ENCODE assay signal across 8 mouse cellular contexts in the genomic region with DNA sequence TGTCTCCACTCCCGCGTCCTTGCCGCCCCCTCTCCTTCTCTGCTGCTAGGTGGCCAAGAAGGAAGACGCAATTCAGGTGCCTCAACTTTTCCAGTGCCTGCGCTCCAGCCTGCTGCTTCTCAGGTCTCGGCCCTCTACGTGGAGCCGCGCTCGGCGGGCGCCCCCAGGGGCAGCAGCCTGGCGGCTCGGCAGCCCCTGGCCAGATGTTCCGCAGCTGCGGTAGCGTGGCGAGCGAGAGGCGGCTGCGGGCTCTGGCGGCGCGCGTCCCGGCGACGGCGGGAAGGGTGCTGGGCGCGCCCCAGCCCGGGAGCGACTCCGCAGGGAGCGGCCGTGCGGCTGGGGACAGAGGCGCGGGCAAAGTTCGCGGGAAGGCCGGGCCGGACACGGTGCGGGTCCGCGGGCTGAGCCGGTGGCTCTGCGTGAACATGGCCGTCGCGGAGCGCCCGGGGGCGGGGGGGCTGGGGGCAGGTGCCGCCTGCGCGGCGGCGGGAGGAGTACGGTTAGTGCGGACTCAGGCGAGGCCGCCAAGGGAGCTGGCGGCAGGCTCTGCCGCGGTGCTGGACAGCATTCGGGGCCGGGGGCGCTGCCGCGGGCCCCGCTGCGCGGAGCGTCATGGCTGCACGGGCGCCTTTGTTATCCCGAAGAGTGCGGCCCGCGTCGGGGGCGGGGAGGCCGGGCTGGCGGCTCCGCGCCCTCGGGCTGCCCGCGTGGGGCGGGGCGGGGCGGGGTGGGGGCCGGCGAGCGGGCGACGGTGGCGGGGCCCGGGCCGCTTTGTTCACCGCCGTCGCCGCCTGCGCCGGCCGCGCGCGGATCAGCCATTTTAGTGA. TPM values are rescaled to one million over a fixed set of nuclear protein-coding genes. Genes with fewer than 3 reads are reported as not detected.
DNase-seq lines count a peak whose midpoint lies in the region; ATAC-seq and TF ChIP-seq lines count a peak whose summit lies in the region.

No protein-coding gene starts in this region.

- TF ChIP-seq POLR2A in cortical plate, adult 2 months (IDR thresholded peaks at IDR 0.05; ENCODE audit: extremely low read depth, insufficient read depth, low read length) = no peak

- no peak for TF ChIP-seq CTCF in cortical plate, adult 2 months (IDR thresholded peaks at IDR 0.05; ENCODE audit: extremely low read depth, insufficient read depth, low read length)
- no peak for TF ChIP-seq CTCF in stomach, postnatal 0 days (IDR thresholded peaks at IDR 0.05; ENCODE audit: low read depth)

- no peaks in the 10 kb centered on the region for H3K9me3 ChIP-seq in ES-E14 (ENCODE audit: control insufficient read depth, insufficient read depth, low read depth, low read length)
- no peaks in the 10 kb centered on the region for H3K9me3 ChIP-seq in heart, embryonic 14.5 days (ENCODE audit: control insufficient read depth, low read length)
- H3K9me3 ChIP-seq in midbrain, embryonic 12.5 days = no peaks in the 10 kb centered on the region
- no peaks in the 10 kb centered on the region for H3K9me3 ChIP-seq in stomach, postnatal 0 days (ENCODE audit: control insufficient read depth, low read length)

- H3K27me3 ChIP-seq in heart, embryonic 14.5 days (ENCODE audit: control insufficient read depth, insufficient read depth, low read length) = no peaks in the 10 kb centered on the region
- H3K27me3 ChIP-seq in midbrain, embryonic 12.5 days = no peaks in the 10 kb centered on the region
- H3K27me3 ChIP-seq in stomach, postnatal 0 days (ENCODE audit: control insufficient read depth, insufficient read depth, low read length) = no peaks in the 10 kb centered on the region

- H3K4me1 ChIP-seq in ES-E14 (ENCODE audit: control insufficient read depth in 2 of 2, insufficient read depth in 2 of 2, low read length in 2 of 2, poor library complexity in 1 of 2) = peaks cover 0 to 3% of the 10 kb centered on the region in 2 experiments; a peak in 1 of 4 replicates
- H3K4me1 ChIP-seq in cortical plate, adult 2 months (ENCODE audit: control insufficient read depth, insufficient read depth, low read length) = no peaks in the 10 kb centered on the region
- 0 out of 4 replicates have a peak, but pooled peaks cover 0 to 2% of the 10 kb centered on the region in 2 experiments for H3K4me1 ChIP-seq in heart, embryonic 14.5 days (ENCODE audit: control insufficient read depth in 2 of 2, insufficient read depth in 2 of 2, low read length in 2 of 2)
- H3K4me1 ChIP-seq in midbrain, embryonic 12.5 days = no peaks in the 10 kb centered on the region
- no peaks in the 10 kb centered on the region for H3K4me1 ChIP-seq in stomach, postnatal 0 days (replicated peaks; ENCODE audit: control insufficient read depth, insufficient read depth)

- H3K9ac ChIP-seq in ES-E14 (ENCODE audit: insufficient read depth, low read depth, low read length, poor library complexity, severe bottlenecking) = peak overlapping the region; percentile 87
- peak overlapping the region; percentile 88 for H3K9ac ChIP-seq in heart, embryonic 14.5 days (ENCODE audit: low read length)
- H3K9ac ChIP-seq in midbrain, embryonic 12.5 days (replicated peaks) = peak overlapping the region; percentile 94
- peak overlapping the region; percentile 79 for H3K9ac ChIP-seq in stomach, postnatal 0 days (ENCODE audit: low read length)

- peak overlapping the region; percentile 72 for H3K4me2 ChIP-seq in heart, embryonic 14.5 days (ENCODE audit: low read length)
- H3K4me2 ChIP-seq in midbrain, embryonic 12.5 days (replicated peaks) = peak overlapping the region; percentile 58
- H3K4me2 ChIP-seq in stomach, postnatal 0 days (replicated peaks; ENCODE audit: low read depth) = peak overlapping the region; percentile 59

- DNase-seq in adrenal gland, adult (ENCODE audit: inconsistent age in 2 of 2, low spot score in 1 of 2) = peak; percentile 46 to 76
- no peak for DNase-seq in adrenal gland, adult 8-10 months
- no peak for DNase-seq in ES-E14 (ENCODE audit: low read depth, low spot score)
- DNase-seq in kidney, postnatal 10 days = peak; percentile 47
- DNase-seq in stomach, postnatal 0 days (ENCODE audit: low spot score) = peak; percentile 56

- in situ Hi-C loops in ES-E14 (cut with MboI; ENCODE audit: low sequenced_read_pairs in 2 of 2, unreplicated experiment in 2 of 2) = no loop called here

- ATAC-seq in heart, embryonic 14.5 days (ENCODE audit: insufficient number of reproducible peaks, insufficient read depth, low FRiP score, low read depth) = peak; percentile 66
- ATAC-seq in midbrain, embryonic 12.5 days (ENCODE audit: low FRiP score, low read depth) = peak; percentile 65
- ATAC-seq in stomach, postnatal 0 days (ENCODE audit: low FRiP score, low TSS enrichment) = peak; percentile 66

- H3K4me3 ChIP-seq in ES-E14 (ENCODE audit: insufficient read depth in 1 of 2, low read depth in 1 of 2, low read length in 2 of 2, poor library complexity in 1 of 2, severe bottlenecking in 1 of 2) = peak overlapping the region; percentile 74 to 89
- peak overlapping the region; percentile 76 for H3K4me3 ChIP-seq in cortical plate, adult 2 months (ENCODE audit: insufficient read depth, low read length)
- peak overlapping the region; percentile 71 to 90 for H3K4me3 ChIP-seq in heart, embryonic 14.5 days (ENCODE audit: control insufficient read depth in 1 of 2, insufficient read depth in 1 of 2, low read depth in 1 of 2, low read length in 2 of 2)
- H3K4me3 ChIP-seq in midbrain, embryonic 12.5 days = peak overlapping the region; percentile 83
- H3K4me3 ChIP-seq in stomach, postnatal 0 days (ENCODE audit: low read depth, low read length) = peak overlapping the region; percentile 61

- H3K36me3 ChIP-seq in ES-E14 (ENCODE audit: control insufficient read depth, insufficient read depth, low read length, poor library complexity, severe bottlenecking) = no peaks in the 10 kb centered on the region
- peaks cover 13% of the 10 kb centered on the region for H3K36me3 ChIP-seq in heart, embryonic 14.5 days (ENCODE audit: control insufficient read depth, insufficient read depth, low read length)
- H3K36me3 ChIP-seq in midbrain, embryonic 12.5 days = peaks cover 13% of the 10 kb centered on the region
- no peaks in the 10 kb centered on the region for H3K36me3 ChIP-seq in stomach, postnatal 0 days (ENCODE audit: control insufficient read depth, insufficient read depth, low read length)

- peak overlapping the region; percentile 24; the same call in 1 of the 2 replicates for H3K27ac ChIP-seq in ES-E14 (ENCODE audit: insufficient read depth, low read depth, low read length, poor library complexity, severe bottlenecking)
- no peak overlapping the region; the same call in 1 of the 2 replicates for H3K27ac ChIP-seq in cortical plate, adult 2 months (ENCODE audit: insufficient read depth, low read length)
- peak overlapping the region; percentile 93 to 95 for H3K27ac ChIP-seq in heart, embryonic 14.5 days (replicated peaks in 1 of 2; ENCODE audit: control insufficient read depth in 1 of 2, insufficient read depth in 1 of 2, low read depth in 2 of 2, low read length in 2 of 2)
- H3K27ac ChIP-seq in midbrain, embryonic 12.5 days (replicated peaks) = peak overlapping the region; percentile 98
- peak overlapping the region; percentile 93 for H3K27ac ChIP-seq in stomach, postnatal 0 days (replicated peaks)

- TF ChIP-seq EP300 in stomach, postnatal 0 days (optimal IDR thresholded peaks at IDR 0.05) = no peak

- 21% methylated on average over 73 of the region's 112 CpGs for WGBS in heart, embryonic 14.5 days
- WGBS in midbrain, embryonic 12.5 days = 26% methylated on average over 50 of the region's 112 CpGs
- 16% methylated on average over 40 of the region's 112 CpGs for WGBS in stomach, postnatal 0 days

TF ChIP-seq in ES-E14, 5 proteins besides CTCF, POLR2A, EP300 and RAD21:
- TF ChIP-seq ZNF384 (IDR thresholded peaks at IDR 0.05; ENCODE audit: low read depth, low read length) = no peak
- no peak for TF ChIP-seq ZC3H11A (IDR thresholded peaks at IDR 0.05; ENCODE audit: borderline replicate concordance, low read depth, low read length)
- no peak for TF ChIP-seq CHD2 (IDR thresholded peaks at IDR 0.05; ENCODE audit: low read depth, low read length)
- TF ChIP-seq HCFC1 (IDR thresholded peaks at IDR 0.05; ENCODE audit: borderline replicate concordance, insufficient read depth, low read length) = no peak
- no peak for TF ChIP-seq MAFK (IDR thresholded peaks at IDR 0.05; ENCODE audit: insufficient read depth, low read depth, low read length)

RNA-seq across cellular contexts. Expression of a gene that starts 0.6 kb away (rescaled TPM):
- total RNA-seq in adrenal gland, adult 8-10 months (2022) = 100 to 1,000 TPM; 168 to 275 (median 198) TPM
- total RNA-seq in ES-E14 (2012; rRNA removed) = 16.9 and 24.1 TPM in 2 replicates
- polyA plus RNA-seq in cortical plate, adult 2 months (2012; rRNA removed) = 43.8 and 44.9 TPM in 2 replicates
- 134 and 138 TPM in 2 replicates for polyA plus RNA-seq in heart, embryonic 14.5 days (2014; fragmentation: Nextera tagmentation; extraction: Ambion mirVana)
- polyA plus RNA-seq in midbrain, embryonic 12.5 days (2016; fragmentation: Nextera tagmentation; extraction: Ambion mirVana) = 702 and 720 TPM in 2 replicates
- 62.2 and 65.6 TPM in 2 replicates for polyA plus RNA-seq in stomach, postnatal 0 days (2015; fragmentation: Nextera tagmentation; extraction: Ambion mirVana)

Comparison
In these comparisons a context has a peak if more than half of its experiments do, and no peak if none do; other contexts are left out.
1. DNase-seq: peak in adrenal gland, adult (2 of 2), kidney, postnatal 10 days (single experiment) and stomach, postnatal 0 days (single experiment); none in adrenal gland, adult 8-10 months (single experiment) and ES-E14 (single experiment).
2. Peak in every context shown above with its lines, with median percentiles within 50 percentile points of each other: H3K4me3 ChIP-seq, H3K9ac ChIP-seq, ATAC-seq and H3K4me2 ChIP-seq.